Mouse (Mus musculus): ENCODE results near the gene Pitpnm1. TPM values are rescaled to one million over a fixed set of nuclear protein-coding genes. Genes with fewer than 3 reads are reported as not detected.

Pitpnm1 gene
- polyA plus RNA-seq (2015; fragmentation: Nextera tagmentation; extraction: Ambion mirVana): 5.6 and 6.2 TPM in 2 replicates

- Histone ChIP-seq H3K27ac (no peak within 1 kb of the TSS), H3K4me3 (peak within 1 kb of the TSS; percentile 43), H3K4me2 (peak within 1 kb of the TSS; percentile 93), H3K9me3 (no peaks in the 10 kb centered on the region), H3K27me3 (peaks cover 36% of the 10 kb centered on the region), H3K9ac (peak within 1 kb of the TSS; percentile 33), H3K4me1 (peaks cover 53% of the 10 kb centered on the region), H3K36me3 (no peaks in the 10 kb centered on the region)
- 0 out of 2 replicates have a peak, but pooled peaks have one; percentile 8 for ATAC-seq (ENCODE audit: insufficient number of reproducible peaks, low FRiP score, low TSS enrichment, low read depth)
- WGBS: 1% methylated on average over 53 of the region's 53 CpGs
Measured at GRCm38 (mm10) chr19:4099837-4100717, at the start of gene Pitpnm1. TSS of gene Pitpnm1 (plus strand) at chr19:4099998.

GRCm38 (mm10) chr19:4051016-4051415 lies 48.8 kb upstream of the Pitpnm1 start:
- H3K27me3 ChIP-seq: no peaks in the 10 kb centered on the region
- no peak overlapping the region for H3K27ac ChIP-seq
- 94% methylated on average over 5 of the region's 5 CpGs for WGBS
- peaks cover 5% of the 10 kb centered on the region for H3K4me1 ChIP-seq
- no peaks in the 10 kb centered on the region for H3K36me3 ChIP-seq
- no peak overlapping the region for H3K4me2 ChIP-seq
- H3K4me3 ChIP-seq: no peak overlapping the region
- no peak for ATAC-seq (ENCODE audit: insufficient number of reproducible peaks, low FRiP score, low TSS enrichment, low read depth)
- H3K9ac ChIP-seq: no peak overlapping the region
- no peaks in the 10 kb centered on the region for H3K9me3 ChIP-seq

GRCm38 (mm10) chr19:4051741-4052515 lies 47.9 kb upstream of the Pitpnm1 start:
- 45% methylated on average over 10 of the region's 10 CpGs for whole genome bisulfite sequencing
- no peaks in the 10 kb centered on the region for H3K36me3 ChIP-seq
- no peak overlapping the region for H3K27ac ChIP-seq
- no peak overlapping the region for H3K9ac ChIP-seq
- H3K27me3 ChIP-seq: no peaks in the 10 kb centered on the region
- H3K4me1 ChIP-seq: peaks cover 3% of the 10 kb centered on the region; the same call in 1 of the 2 replicates
- no peaks in the 10 kb centered on the region for H3K9me3 ChIP-seq
- H3K4me3 ChIP-seq: no peak overlapping the region
- no peak overlapping the region for H3K4me2 ChIP-seq
- ATAC-seq (ENCODE audit: insufficient number of reproducible peaks, low FRiP score, low TSS enrichment, low read depth): no peak

- Histone ChIP-seq H3K4me1 (peaks cover 3% of the 10 kb centered on the region; the same call in 1 of the 2 replicates), H3K4me2 (no peak overlapping the region), H3K9ac (no peak overlapping the region), H3K4me3 (no peak overlapping the region), H3K27ac (no peak overlapping the region), H3K36me3 (no peaks in the 10 kb centered on the region), H3K9me3 (no peaks in the 10 kb centered on the region), H3K27me3 (no peaks in the 10 kb centered on the region)
- WGBS: 67% methylated on average over 5 of the region's 5 CpGs
- ATAC-seq (ENCODE audit: insufficient number of reproducible peaks, low FRiP score, low TSS enrichment, low read depth): no peak
Measured at GRCm38 (mm10) chr19:4052516-4053030, 47.2 kb upstream of the Pitpnm1 start.

GRCm38 (mm10) chr19:4054613-4055012 lies 45.2 kb upstream of the Pitpnm1 start:
- Histone ChIP-seq H3K4me3 (no peak overlapping the region), H3K4me1 (peaks cover 3% of the 10 kb centered on the region; the same call in 1 of the 2 replicates), H3K27ac (no peak overlapping the region), H3K4me2 (no peak overlapping the region), H3K9me3 (no peaks in the 10 kb centered on the region), H3K27me3 (no peaks in the 10 kb centered on the region), H3K36me3 (no peaks in the 10 kb centered on the region), H3K9ac (no peak overlapping the region)
- ATAC-seq (ENCODE audit: insufficient number of reproducible peaks, low FRiP score, low TSS enrichment, low read depth): no peak
- 80% methylated on average over 5 of the region's 5 CpGs for WGBS

GRCm38 (mm10) chr19:4055216-4055946 lies 44.4 kb upstream of the Pitpnm1 start:
- H3K36me3 ChIP-seq: no peaks in the 10 kb centered on the region
- peak overlapping the region; percentile 1; the same call in 1 of the 2 replicates for H3K9ac ChIP-seq
- H3K9me3 ChIP-seq: no peaks in the 10 kb centered on the region
- H3K4me1 ChIP-seq: peaks cover 3% of the 10 kb centered on the region; the same call in 1 of the 2 replicates
- no peak overlapping the region for H3K27ac ChIP-seq
- WGBS: 64% methylated on average over 8 of the region's 8 CpGs
- no peak overlapping the region for H3K4me2 ChIP-seq
- no peak for ATAC-seq (ENCODE audit: insufficient number of reproducible peaks, low FRiP score, low TSS enrichment, low read depth)
- no peaks in the 10 kb centered on the region for H3K27me3 ChIP-seq
- H3K4me3 ChIP-seq: no peak overlapping the region

GRCm38 (mm10) chr19:4055947-4056693 lies 43.7 kb upstream of the Pitpnm1 start:
- Histone ChIP-seq H3K27ac (no peak overlapping the region), H3K27me3 (no peaks in the 10 kb centered on the region), H3K9ac (0 out of 2 replicates have a peak overlapping the region, but pooled peaks have one; percentile 0), H3K4me3 (no peak overlapping the region), H3K36me3 (no peaks in the 10 kb centered on the region), H3K4me1 (peaks cover 3% of the 10 kb centered on the region; the same call in 1 of the 2 replicates), H3K9me3 (no peaks in the 10 kb centered on the region), H3K4me2 (no peak overlapping the region)
- 52% methylated on average over 15 of the region's 15 CpGs for WGBS
- no peak for ATAC-seq (ENCODE audit: insufficient number of reproducible peaks, low FRiP score, low TSS enrichment, low read depth)

- peaks cover 3% of the 10 kb centered on the region; the same call in 1 of the 2 replicates for H3K4me1 ChIP-seq
- 45% methylated on average over 4 of the region's 4 CpGs for WGBS
- no peak overlapping the region for H3K27ac ChIP-seq
- H3K9me3 ChIP-seq: no peaks in the 10 kb centered on the region
- no peaks in the 10 kb centered on the region for H3K36me3 ChIP-seq
- H3K9ac ChIP-seq: 0 out of 2 replicates have a peak overlapping the region, but pooled peaks have one; percentile 0
- no peak for ATAC-seq (ENCODE audit: insufficient number of reproducible peaks, low FRiP score, low TSS enrichment, low read depth)
- no peaks in the 10 kb centered on the region for H3K27me3 ChIP-seq
- no peak overlapping the region for H3K4me3 ChIP-seq
- no peak overlapping the region for H3K4me2 ChIP-seq
Measured at GRCm38 (mm10) chr19:4056727-4057126, 43.1 kb upstream of the Pitpnm1 start.

- no peaks in the 10 kb centered on the region for H3K9me3 ChIP-seq
- ATAC-seq (ENCODE audit: insufficient number of reproducible peaks, low FRiP score, low TSS enrichment, low read depth): no peak
- no peaks in the 10 kb centered on the region for H3K27me3 ChIP-seq
- H3K27ac ChIP-seq: no peak overlapping the region
- 78% methylated on average over 13 of the region's 13 CpGs for WGBS
- H3K4me1 ChIP-seq: peaks cover 3% of the 10 kb centered on the region; the same call in 1 of the 2 replicates
- H3K36me3 ChIP-seq: no peaks in the 10 kb centered on the region
- no peak overlapping the region for H3K9ac ChIP-seq
- no peak overlapping the region for H3K4me3 ChIP-seq
- no peak overlapping the region for H3K4me2 ChIP-seq
Measured at GRCm38 (mm10) chr19:4057389-4057788, 42.4 kb upstream of the Pitpnm1 start.

GRCm38 (mm10) chr19:4057962-4058361 lies 41.8 kb upstream of the Pitpnm1 start:
- Histone ChIP-seq H3K9me3 (no peaks in the 10 kb centered on the region), H3K9ac (no peak overlapping the region), H3K4me2 (no peak overlapping the region), H3K4me1 (peaks cover 3% of the 10 kb centered on the region; the same call in 1 of the 2 replicates), H3K27ac (no peak overlapping the region), H3K4me3 (no peak overlapping the region), H3K27me3 (no peaks in the 10 kb centered on the region), H3K36me3 (no peaks in the 10 kb centered on the region)
- ATAC-seq (ENCODE audit: insufficient number of reproducible peaks, low FRiP score, low TSS enrichment, low read depth): no peak
- WGBS: 93% methylated on average over 7 of the region's 7 CpGs

Measured in limb, embryonic 15.5 days (tissue).